Mouse (Mus musculus): ENCODE results near the gene Slc16a13. TPM values are rescaled to one million over a fixed set of nuclear protein-coding genes. Genes with fewer than 3 reads are reported as not detected.
A peak's percentile ranks its signal among the peaks of the same experiment; 100 is the strongest.

The Slc16a13 gene
- polyA plus RNA-seq, 1 experiment = 4.8 TPM

- Histone ChIP-seq H3ac (ENCODE audit: control insufficient read depth, insufficient read length) (peak within 1 kb of the TSS; percentile 4), H3K79me2 (ENCODE audit: control insufficient read depth, insufficient read depth) (peaks cover 13% of the 10 kb centered on the region), H3K36me3 (ENCODE audit: control insufficient read depth, insufficient read depth) (no peaks in the 10 kb centered on the region), H3K27me3 (ENCODE audit: control insufficient read depth, insufficient read depth, insufficient read length) (peaks cover 3% of the 10 kb centered on the region), H3K4me3 (peak within 1 kb of the TSS; percentile 60), H3K4me2 (ENCODE audit: low read depth) (peak within 1 kb of the TSS; percentile 94)
- peak; percentile 96 for TF ChIP-seq POLR2AphosphoS2 (IDR thresholded peaks at IDR 0.05; ENCODE audit: insufficient read length, low read depth)
- TF ChIP-seq USF1 (IDR thresholded peaks at IDR 0.05; ENCODE audit: low read depth) = no peak
- peak; percentile 3 for TF ChIP-seq SRF (IDR thresholded peaks at IDR 0.05; ENCODE audit: control insufficient read depth, insufficient read length, low read depth)
- peak; percentile 70; the same call in 1 of the 2 replicates for TF ChIP-seq CEBPB (IDR thresholded peaks at IDR 0.05; ENCODE audit: insufficient read depth, poor library complexity, severe bottlenecking)
- no peak for TF ChIP-seq MAX (IDR thresholded peaks at IDR 0.05; ENCODE audit: low read depth)
- TF ChIP-seq TCF12 (IDR thresholded peaks at IDR 0.05; ENCODE audit: insufficient read depth, poor library complexity, severe bottlenecking) = no peak
- peak; percentile 9 for TF ChIP-seq REST (IDR thresholded peaks at IDR 0.05; ENCODE audit: insufficient read depth, insufficient read length)
- no peak for TF ChIP-seq E2F4 (IDR thresholded peaks at IDR 0.05; ENCODE audit: insufficient read depth)
- peak; percentile 88 for TF ChIP-seq POLR2A (IDR thresholded peaks at IDR 0.05; ENCODE audit: insufficient read length, low read depth)
- peak in 1 of 3 experiments; percentile 15 for TF ChIP-seq MYOG (IDR thresholded peaks at IDR 0.05; ENCODE audit: control insufficient read depth in 1 of 3, insufficient read depth in 1 of 3, insufficient read length in 2 of 3, low read depth in 2 of 3)
- peak in 1 of 3 experiments; percentile 28 for TF ChIP-seq MYOD1 (IDR thresholded peaks at IDR 0.05; ENCODE audit: control insufficient read depth in 1 of 3, insufficient read length in 2 of 3, low read depth in 2 of 3)
- TF ChIP-seq TCF3 (IDR thresholded peaks at IDR 0.05; ENCODE audit: insufficient read length, low read depth) = peak; percentile 28
Observed at GRCm38 (mm10) chr11:70237457-70238167, 16.7 kb upstream of the Slc16a13 start, which contains the start of gene 0610010K14Rik. TSS of gene 0610010K14Rik (minus strand) at chr11:70237914.

- Histone ChIP-seq H3ac (ENCODE audit: control insufficient read depth, insufficient read length) (peak overlapping the region; percentile 4), H3K27me3 (ENCODE audit: control insufficient read depth, insufficient read depth, insufficient read length) (no peaks in the 10 kb centered on the region), H3K36me3 (ENCODE audit: control insufficient read depth, insufficient read depth) (no peaks in the 10 kb centered on the region), H3K4me3 (peak overlapping the region; percentile 60), H3K4me2 (ENCODE audit: low read depth) (peak overlapping the region; percentile 94), H3K79me2 (ENCODE audit: control insufficient read depth, insufficient read depth) (peaks cover 13% of the 10 kb centered on the region)
- no peak for TF ChIP-seq E2F4 (IDR thresholded peaks at IDR 0.05; ENCODE audit: insufficient read depth)
- TF ChIP-seq TCF12 (IDR thresholded peaks at IDR 0.05; ENCODE audit: insufficient read depth, poor library complexity, severe bottlenecking) = no peak
- no peak for TF ChIP-seq POLR2A (IDR thresholded peaks at IDR 0.05; ENCODE audit: insufficient read length, low read depth)
- no peak for TF ChIP-seq POLR2AphosphoS2 (IDR thresholded peaks at IDR 0.05; ENCODE audit: insufficient read length, low read depth)
- no peak for TF ChIP-seq CEBPB (IDR thresholded peaks at IDR 0.05; ENCODE audit: insufficient read depth, poor library complexity, severe bottlenecking)
- TF ChIP-seq USF1 (IDR thresholded peaks at IDR 0.05; ENCODE audit: low read depth) = no peak
- no peak for TF ChIP-seq MAX (IDR thresholded peaks at IDR 0.05; ENCODE audit: low read depth)
- TF ChIP-seq MYOG (IDR thresholded peaks at IDR 0.05; ENCODE audit: control insufficient read depth in 1 of 3, insufficient read depth in 1 of 3, insufficient read length in 2 of 3, low read depth in 2 of 3) = no peak
- TF ChIP-seq MYOD1 (IDR thresholded peaks at IDR 0.05; ENCODE audit: control insufficient read depth in 1 of 3, insufficient read length in 2 of 3, low read depth in 2 of 3) = no peak
- TF ChIP-seq TCF3 (IDR thresholded peaks at IDR 0.05; ENCODE audit: insufficient read length, low read depth) = no peak
- no peak for TF ChIP-seq REST (IDR thresholded peaks at IDR 0.05; ENCODE audit: insufficient read depth, insufficient read length)
- no peak for TF ChIP-seq SRF (IDR thresholded peaks at IDR 0.05; ENCODE audit: control insufficient read depth, insufficient read length, low read depth)
Observed at GRCm38 (mm10) chr11:70236717-70237116, 15.9 kb upstream of the Slc16a13 start.

- Histone ChIP-seq H3K27me3 (ENCODE audit: control insufficient read depth, insufficient read depth, insufficient read length) (no peaks in the 10 kb centered on the region), H3ac (ENCODE audit: control insufficient read depth, insufficient read length) (no peak overlapping the region), H3K36me3 (ENCODE audit: control insufficient read depth, insufficient read depth) (no peaks in the 10 kb centered on the region), H3K79me2 (ENCODE audit: control insufficient read depth, insufficient read depth) (peaks cover 13% of the 10 kb centered on the region), H3K4me3 (no peak overlapping the region), H3K4me2 (ENCODE audit: low read depth) (no peak overlapping the region)
- TF ChIP-seq USF1 (IDR thresholded peaks at IDR 0.05; ENCODE audit: low read depth) (no peak), POLR2AphosphoS2 (IDR thresholded peaks at IDR 0.05; ENCODE audit: insufficient read length, low read depth) (no peak), E2F4 (IDR thresholded peaks at IDR 0.05; ENCODE audit: insufficient read depth) (no peak), MAX (IDR thresholded peaks at IDR 0.05; ENCODE audit: low read depth) (no peak), MYOD1 (IDR thresholded peaks at IDR 0.05; ENCODE audit: control insufficient read depth in 1 of 3, insufficient read length in 2 of 3, low read depth in 2 of 3) (no peak)
Observed at GRCm38 (mm10) chr11:70235254-70235900, 14.5 kb upstream of the Slc16a13 start.

- Histone ChIP-seq H3K27me3 (ENCODE audit: control insufficient read depth, insufficient read depth, insufficient read length) (no peaks in the 10 kb centered on the region), H3K4me3 (no peak overlapping the region), H3K4me2 (ENCODE audit: low read depth) (no peak overlapping the region), H3ac (ENCODE audit: control insufficient read depth, insufficient read length) (no peak overlapping the region), H3K36me3 (ENCODE audit: control insufficient read depth, insufficient read depth) (no peaks in the 10 kb centered on the region), H3K79me2 (ENCODE audit: control insufficient read depth, insufficient read depth) (peaks cover 12% of the 10 kb centered on the region)
- TF ChIP-seq MYOG (IDR thresholded peaks at IDR 0.05; ENCODE audit: control insufficient read depth in 1 of 3, insufficient read depth in 1 of 3, insufficient read length in 2 of 3, low read depth in 2 of 3) (no peak), MYOD1 (IDR thresholded peaks at IDR 0.05; ENCODE audit: control insufficient read depth in 1 of 3, insufficient read length in 2 of 3, low read depth in 2 of 3) (no peak), POLR2AphosphoS2 (IDR thresholded peaks at IDR 0.05; ENCODE audit: insufficient read length, low read depth) (no peak), SRF (IDR thresholded peaks at IDR 0.05; ENCODE audit: control insufficient read depth, insufficient read length, low read depth) (no peak), USF1 (IDR thresholded peaks at IDR 0.05; ENCODE audit: low read depth) (no peak), CEBPB (IDR thresholded peaks at IDR 0.05; ENCODE audit: insufficient read depth, poor library complexity, severe bottlenecking) (no peak), MAX (IDR thresholded peaks at IDR 0.05; ENCODE audit: low read depth) (no peak), E2F4 (IDR thresholded peaks at IDR 0.05; ENCODE audit: insufficient read depth) (no peak), POLR2A (IDR thresholded peaks at IDR 0.05; ENCODE audit: insufficient read length, low read depth) (no peak), TCF12 (IDR thresholded peaks at IDR 0.05; ENCODE audit: insufficient read depth, poor library complexity, severe bottlenecking) (no peak), REST (IDR thresholded peaks at IDR 0.05; ENCODE audit: insufficient read depth, insufficient read length) (no peak), TCF3 (IDR thresholded peaks at IDR 0.05; ENCODE audit: insufficient read length, low read depth) (no peak)
Observed at GRCm38 (mm10) chr11:70234497-70234896, 13.6 kb upstream of the Slc16a13 start.

Measured in myocyte (in vitro differentiated cells).